Mouse (Mus musculus) T-helper 17 cell (primary cell): ENCODE measurements at regions not wholly inside any gene's neighbourhood (a gene's known extent, or its start where the extent isn't known, plus 50 kb on each side); places are given as distances from the start of the nearest gene placed in this dataset.
"Not testable (repeated sequence)": the region's sequence is repeated elsewhere in the genome, so short reads cannot be mapped to it uniquely, and the experiment has no call there.

Source experiments
- in situ Hi-C, 2 experiments: fragments of 300-600 bp; cut with MboI, MseI; formaldehyde crosslinking; loops; 1 replicate in 1 of 2; 2 replicates in 1 of 2; pipeline ENCODE4 v1.15.1; 2025; ENCODE audit warnings: high pct_unique_total_duplicates in 2 of 2

GRCm38 (mm10) chr9:41914611-41915010 lies 209.5 kb downstream of the Sorl1 start:
- in situ Hi-C loops = loop anchor here in 1 of 2 experiments (5.0 kb wide), 1 partner anchor 42 kb away; no protein-coding TSS in a partner anchor

GRCm38 (mm10) chr9:41913911-41914310 lies 210.2 kb downstream of the Sorl1 start:
- in situ Hi-C loops = no loop called here

DNA sequence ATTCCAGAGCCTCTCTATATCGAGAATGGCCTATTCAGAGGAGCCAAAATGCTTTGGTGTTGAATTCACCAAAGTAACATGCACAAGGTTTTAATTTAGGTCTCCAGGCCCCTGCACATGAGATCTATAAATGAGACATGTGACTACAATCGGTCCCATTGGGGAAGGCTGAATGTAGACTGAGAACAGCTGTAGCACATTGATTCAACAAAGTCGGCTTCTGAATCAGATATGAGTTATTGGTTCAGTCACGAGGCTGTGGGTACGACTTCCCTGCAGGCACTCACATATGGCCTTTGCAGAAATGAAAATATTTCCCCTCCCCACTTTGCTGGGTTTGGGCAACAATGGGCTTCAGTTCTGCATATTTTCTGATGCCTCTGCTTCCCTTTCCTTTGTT lies 211.6 kb downstream of the Sorl1 start:
- in situ Hi-C loops = no loop called here

GRCm38 (mm10) chr9:41900606-41900974 lies 223.5 kb downstream of the Sorl1 start:
- in situ Hi-C loops = no loop called here

GRCm38 (mm10) chr9:41899766-41900605 lies 224.1 kb downstream of the Sorl1 start:
- in situ Hi-C loops = no loop called here

DNA sequence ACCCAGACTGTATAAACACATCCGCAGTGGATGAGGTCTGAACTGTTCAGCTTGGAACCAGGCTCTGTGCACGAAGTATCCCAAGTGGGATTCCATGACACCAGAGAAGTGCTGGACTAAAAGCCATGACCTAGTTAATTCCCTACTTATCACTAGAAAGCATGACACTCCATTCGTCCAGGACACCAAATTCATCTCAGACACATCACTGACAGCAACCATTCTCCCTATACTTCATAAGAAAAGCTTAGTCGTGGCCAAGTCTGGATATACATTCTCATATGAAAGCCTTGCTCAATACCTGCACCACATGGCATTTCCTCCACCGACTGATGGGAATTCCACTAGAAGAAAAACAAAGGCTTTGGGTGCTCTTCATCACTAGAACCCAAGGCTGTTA lies 229.0 kb downstream of the Sorl1 start:
- in situ Hi-C loops = no loop called here

- in situ Hi-C loops = no loop called here
Measured at GRCm38 (mm10) chr9:41892841-41893240, 231.3 kb downstream of the Sorl1 start.

- in situ Hi-C loops = no loop called here
Measured at GRCm38 (mm10) chr9:41891206-41891605, 232.9 kb downstream of the Sorl1 start.

DNA sequence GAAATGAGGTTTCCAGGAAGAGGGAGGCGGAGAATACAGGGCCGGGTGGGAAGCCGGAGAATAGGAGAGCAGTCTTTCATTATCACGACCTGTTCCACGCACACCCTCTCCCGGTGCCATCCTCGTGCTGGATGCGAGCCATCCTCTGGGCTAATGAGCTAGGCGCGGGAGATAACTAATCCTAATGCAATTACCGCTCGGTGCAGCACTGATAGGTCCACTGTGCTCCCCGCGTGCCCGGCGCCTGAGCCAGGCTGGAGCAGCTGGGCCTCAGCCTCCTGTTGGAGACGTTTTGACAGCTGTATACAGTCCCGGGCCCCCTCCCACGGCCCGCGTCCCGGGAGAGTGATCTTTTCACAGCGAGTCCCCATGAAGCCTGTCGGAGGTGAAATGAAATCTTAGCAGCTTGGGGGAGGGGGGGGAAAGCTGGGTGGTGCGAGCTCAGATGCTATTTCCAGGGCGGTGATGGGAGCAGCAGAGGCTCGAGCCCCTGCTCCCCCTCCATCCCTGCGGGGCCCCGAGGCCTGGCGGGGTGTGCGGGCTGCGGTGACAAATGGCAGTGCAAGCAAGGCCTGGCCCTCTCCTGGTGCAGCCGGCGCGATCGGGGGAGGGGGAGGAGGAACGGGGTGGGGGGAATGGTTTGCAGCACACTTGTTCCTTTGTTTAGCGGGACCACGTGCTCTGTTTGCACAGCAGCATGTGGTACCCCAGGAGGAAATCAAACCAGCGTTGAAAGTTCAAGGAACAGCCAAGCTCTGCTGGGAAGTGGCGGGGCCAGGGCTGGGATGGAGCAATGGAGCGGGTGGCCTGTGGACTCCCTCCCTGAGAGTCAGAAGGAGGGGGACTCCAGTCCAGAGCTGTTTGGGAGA lies 233.6 kb downstream of the Sorl1 start:
- in situ Hi-C loops = no loop called here

GRCm38 (mm10) chr9:41889568-41890272 lies 234.4 kb downstream of the Sorl1 start:
- in situ Hi-C loops = no loop called here

GRCm38 (mm10) chr9:41888616-41889150 lies 235.4 kb downstream of the Sorl1 start:
- in situ Hi-C loops = no loop called here

DNA sequence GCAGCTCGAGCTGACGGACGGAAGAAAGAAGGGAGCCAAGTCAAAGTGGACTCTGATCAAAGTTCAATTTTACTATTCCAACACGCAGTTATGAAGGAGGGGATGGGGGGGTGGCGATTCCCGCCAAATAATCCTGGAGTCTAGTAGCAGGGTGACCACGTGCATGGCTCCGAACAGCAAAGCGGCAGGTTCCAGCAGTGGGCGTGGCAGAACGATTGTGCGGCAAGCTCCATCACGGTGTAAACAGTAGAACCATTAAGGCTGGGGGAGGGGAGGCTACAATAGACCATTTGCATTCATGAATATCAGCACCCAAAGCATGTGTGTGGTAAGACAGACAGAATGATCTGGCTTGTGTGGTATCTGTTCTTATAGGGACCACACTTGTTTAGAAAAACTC lies 237.6 kb downstream of the Sorl1 start:
- in situ Hi-C loops = not testable (repeated sequence)

DNA sequence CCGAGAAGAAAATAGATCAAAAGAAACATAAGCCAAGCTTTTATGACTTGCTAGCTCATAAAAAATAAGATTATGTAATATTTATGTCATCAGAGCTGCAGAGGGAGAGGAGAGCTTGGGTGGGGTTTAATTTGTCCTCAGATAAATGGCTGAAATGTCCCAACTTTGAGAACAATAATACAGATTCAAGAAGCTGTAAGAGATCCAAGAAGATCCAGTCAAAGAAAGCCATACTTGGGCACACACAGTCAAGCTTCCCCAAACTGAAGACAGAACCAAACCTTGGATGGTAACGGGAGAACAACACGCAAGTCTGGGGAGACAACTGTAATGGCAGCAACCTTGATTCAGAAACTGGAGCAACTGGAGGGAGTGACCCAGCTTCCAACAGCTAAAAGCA lies 243.6 kb downstream of the Sorl1 start:
- in situ Hi-C loops = no loop called here

DNA sequence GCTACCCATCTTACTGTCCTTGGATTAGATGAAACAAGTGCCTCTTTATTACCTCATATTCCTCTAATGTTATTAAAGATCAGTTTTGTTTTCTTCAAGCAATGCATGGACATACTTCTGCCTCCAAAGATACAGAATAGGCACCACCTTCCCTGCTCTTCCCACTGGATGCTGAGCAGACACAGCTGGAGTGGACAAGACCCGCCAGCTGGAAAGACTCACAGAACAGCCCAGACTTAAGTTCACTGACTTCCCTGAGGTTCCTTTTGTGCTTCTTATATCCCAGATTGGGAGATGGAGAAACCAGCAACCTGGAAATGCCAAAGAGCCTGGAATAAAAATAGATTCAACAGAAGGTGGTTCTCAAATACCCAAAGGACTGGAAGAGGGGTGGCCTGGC lies 245.0 kb downstream of the Sorl1 start:
- in situ Hi-C loops = no loop called here

DNA sequence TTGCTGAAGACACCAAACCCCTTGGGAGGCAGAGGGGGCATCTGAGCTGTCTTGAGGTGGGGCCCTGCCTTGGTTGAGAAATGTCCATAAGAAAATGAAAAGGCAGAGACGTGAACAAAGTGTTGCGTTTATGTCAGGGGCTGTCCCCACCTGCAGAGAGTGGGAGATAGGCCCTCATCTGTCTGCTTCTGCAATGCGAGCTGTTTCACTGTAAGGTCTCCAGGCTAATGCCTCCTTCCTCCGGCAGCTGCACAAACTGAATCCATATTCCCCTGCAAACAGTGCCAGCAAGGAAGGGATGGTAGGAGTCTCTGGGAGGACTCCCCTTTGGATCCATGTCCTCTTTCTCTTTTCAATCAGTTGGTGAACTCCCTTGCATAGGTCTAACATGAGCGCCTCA lies 263.0 kb downstream of the Sorl1 start:
- in situ Hi-C loops = no loop called here

- in situ Hi-C loops = no loop called here
Measured at GRCm38 (mm10) chr9:41860681-41861080, 263.4 kb downstream of the Sorl1 start.

- in situ Hi-C loops = no loop called here
Measured at GRCm38 (mm10) chr9:41859780-41860179, 264.3 kb downstream of the Sorl1 start.

GRCm38 (mm10) chr9:41852099-41852498 lies 272.0 kb downstream of the Sorl1 start:
- in situ Hi-C loops = no loop called here

DNA sequence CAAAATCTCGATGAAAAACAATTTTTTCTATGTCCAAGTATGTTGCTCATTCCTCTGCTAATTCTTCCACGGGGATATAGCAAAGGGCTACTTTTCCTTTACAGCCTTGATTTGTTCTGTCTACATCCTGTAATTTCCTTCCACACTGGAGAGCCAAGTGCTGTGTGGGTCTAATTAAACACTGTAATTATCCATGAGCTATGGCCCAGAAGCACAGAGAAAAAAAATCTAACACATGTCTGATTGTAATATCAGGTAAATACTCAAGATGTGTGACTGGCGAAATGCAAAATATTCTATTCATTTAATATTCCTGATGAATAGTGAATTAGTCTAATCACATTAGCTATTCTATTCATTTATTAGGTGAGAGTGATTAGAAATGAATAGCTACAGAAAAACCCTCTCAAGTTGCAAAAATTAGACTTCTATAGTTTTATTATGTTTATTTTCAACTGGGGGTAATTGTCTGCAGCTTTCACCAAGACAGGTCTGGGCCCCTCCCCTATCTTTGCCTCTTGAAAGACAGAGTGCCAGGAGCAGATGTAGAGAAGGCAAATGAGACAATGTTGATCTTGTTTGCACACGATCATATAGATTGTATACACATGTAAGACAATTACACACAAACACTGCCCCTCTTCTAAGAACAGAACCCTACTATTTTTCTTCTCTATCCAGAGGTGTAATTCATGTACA lies 274.3 kb downstream of the Sorl1 start:
- in situ Hi-C loops = no loop called here

DNA sequence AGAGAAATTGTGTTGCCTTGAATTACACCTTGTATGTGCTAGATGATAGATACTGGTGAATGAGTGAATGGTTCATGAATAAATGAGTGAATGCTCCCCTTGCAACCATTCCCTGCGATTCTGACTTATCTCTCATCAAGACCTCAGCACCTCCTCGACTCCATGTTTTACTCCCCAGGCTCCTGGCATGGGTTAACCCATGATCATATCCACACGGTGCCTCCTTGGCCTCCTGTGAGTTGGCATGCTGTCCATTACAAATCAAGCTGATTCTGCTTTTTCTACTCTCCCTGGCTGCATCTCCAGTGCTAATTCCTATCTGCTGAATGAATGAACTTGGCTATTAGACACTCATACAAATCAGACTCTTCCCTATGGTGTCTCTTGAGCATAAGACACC lies 279.5 kb downstream of the Sorl1 start:
- in situ Hi-C loops = no loop called here
